Mouse (Mus musculus): ENCODE results near the gene Brinp3.

Gene Brinp3

GRCm38 (mm10) chr1:146799986-146800553 is 305.5 kb downstream of the Brinp3 start:
- no peak for DNase-seq

- no peak for DNase-seq
Observed at GRCm38 (mm10) chr1:146801821-146802220, 307.3 kb downstream of the Brinp3 start.

GRCm38 (mm10) chr1:146807765-146808164 is 313.2 kb downstream of the Brinp3 start:
- no peak for DNase-seq

- no peak for DNase-seq
Observed at GRCm38 (mm10) chr1:146833888-146834287, 339.3 kb downstream of the Brinp3 start.

- DNase-seq = no peak
Observed at GRCm38 (mm10) chr1:146844087-146844486, 349.5 kb downstream of the Brinp3 start.

GRCm38 (mm10) chr1:146848892-146849291 is 354.3 kb downstream of the Brinp3 start:
- DNase-seq = no peak

GRCm38 (mm10) chr1:146850147-146850546 is 355.6 kb downstream of the Brinp3 start:
- no peak for DNase-seq

GRCm38 (mm10) chr1:146898636-146899035 is 404.1 kb downstream of the Brinp3 start:
- DNase-seq = no peak

- no peak for DNase-seq
Observed at GRCm38 (mm10) chr1:146901691-146902090, 407.1 kb downstream of the Brinp3 start.

GRCm38 (mm10) chr1:146939463-146940389 is 445.2 kb downstream of the Brinp3 start:
- DNase-seq = no peak

Measured in kidney, adult 8-10 months (tissue).